Mouse (Mus musculus) hindbrain, embryonic 12.5 days (tissue): Measurements from ENCODE around the gene Muc3. TPM values are rescaled to one million over a fixed set of nuclear protein-coding genes. Genes with fewer than 3 reads are reported as not detected.

Source experiments
- polyA plus RNA-seq: library from polyadenylated mRNA; unstranded; fragments of >200 nt; fragmentation: Nextera tagmentation; extraction: Ambion mirVana; gene quantifications from 2 replicates; pipeline ENCODE4 v1.2.1, GENCODE M21; 2016

Muc3 gene
- polyA plus RNA-seq, 1 experiment from 2014 or later, result not detected

Other genes with a start within 250 kb of the Muc3 start
- gene Ift22, start 241.2 kb downstream of the Muc3 start, polyA plus RNA-seq, result 94.9 and 106 TPM in 2 replicates
- gene Fis1, start 196.0 kb downstream of the Muc3 start, polyA plus RNA-seq, result 294 and 324 TPM in 2 replicates
- 0.25 and 0.28 TPM in 2 replicates for gene Cldn15, start 182.7 kb downstream of the Muc3 start, polyA plus RNA-seq
- 43.3 and 44.7 TPM in 2 replicates for gene Plod3, start 162.3 kb downstream of the Muc3 start, polyA plus RNA-seq
- gene Znhit1, start 161.3 kb downstream of the Muc3 start, polyA plus RNA-seq, result 101 and 103 TPM in 2 replicates
- gene Vgf, start 122.9 kb downstream of the Muc3 start, polyA plus RNA-seq, result 1.4 and 2.1 TPM in 2 replicates
- 183 and 186 TPM in 2 replicates for gene Ap1s1, start 103.2 kb downstream of the Muc3 start, polyA plus RNA-seq
- 0.10 TPM in 1 of 2 replicates, not detected in the other for gene Serpine1, start 77.1 kb downstream of the Muc3 start, polyA plus RNA-seq
- 4.2 and 5.7 TPM in 2 replicates for gene Trim56, start 33.1 kb downstream of the Muc3 start, polyA plus RNA-seq
- not detected in 2 replicates for gene Muc3a, start 63.1 kb upstream of the Muc3 start, polyA plus RNA-seq
- 12.6 and 13.1 TPM in 2 replicates for gene Ache, start 138.2 kb upstream of the Muc3 start, polyA plus RNA-seq
- 8.1 and 10.3 TPM in 2 replicates for gene Ufsp1, start 145.3 kb upstream of the Muc3 start, polyA plus RNA-seq
- 151 and 152 TPM in 2 replicates for gene Srrt, start 158.4 kb upstream of the Muc3 start, polyA plus RNA-seq
- 40.0 and 40.7 TPM in 2 replicates for gene Trip6, start 165.1 kb upstream of the Muc3 start, polyA plus RNA-seq
- 21.9 and 23.6 TPM in 2 replicates for gene Slc12a9, start 184.3 kb upstream of the Muc3 start, polyA plus RNA-seq
- 40.9 and 45.0 TPM in 2 replicates for gene Ephb4, start 200.8 kb upstream of the Muc3 start, polyA plus RNA-seq